In genomic region chr6:33923571-33923970, GRCm38 (mm10) we compare ENCODE assay signal across 27 mouse cellular contexts.
DNase-seq lines count a peak whose midpoint lies in the region; ATAC-seq lines count a peak whose summit lies in the region.
"Had no signal": no experiment of that assay in that cellular context is flagged by ENCODE, and none has a peak within 500 bp of the region (broad histone marks: within the 10 kb centered on the region; RNA-seq: fewer than 3 reads in every experiment).

No protein-coding gene starts in this region.

- intact Hi-C loops in left cerebral cortex, postnatal 4 days (cut with DNase I), result no loop called here

- H3K9ac ChIP-seq in forebrain, embryonic 15.5 days (replicated peaks), result no peak overlapping the region
- H3K9ac ChIP-seq in forebrain, embryonic 13.5 days, result no peak overlapping the region
- H3K9ac ChIP-seq: embryonic facial prominence, embryonic 15.5 days; heart, embryonic 13.5 days; limb, embryonic 12.5 days; liver, embryonic 15.5 days; lung, embryonic 14.5 days; neural tube, embryonic 12.5 days had no signal

- peaks cover 5% of the 10 kb centered on the region; the same call in 1 of the 2 replicates for H3K36me3 ChIP-seq in forebrain, embryonic 15.5 days
- peaks cover 2% of the 10 kb centered on the region; the same call in 1 of the 2 replicates for H3K36me3 ChIP-seq in forebrain, embryonic 13.5 days (ENCODE audit: poor library complexity, severe bottlenecking)
- H3K36me3 ChIP-seq: embryonic facial prominence, embryonic 10.5 days; limb, embryonic 12.5 days; liver, embryonic 15.5 days; neural tube, embryonic 12.5 days had no signal

- ATAC-seq in forebrain, embryonic 15.5 days (replicated peaks), result 0 out of 2 replicates have a peak, but pooled peaks have one; percentile 43
- ATAC-seq in forebrain, embryonic 13.5 days, result no peak
- ATAC-seq in activated CD4-positive, CD25-positive, alpha-beta regulatory T cell, adult 4 months, result no peak
- ATAC-seq: intestine, embryonic 16.5 days had no signal

- DNase-seq in adrenal gland, postnatal 10 days, result peak; percentile 4
- DNase-seq in adrenal gland, postnatal 4 days (ENCODE audit: low spot score in 2 of 2), result no peak
- peak; percentile 31 for DNase-seq in left cerebral cortex, postnatal 4 days
- no peak for DNase-seq in left cerebral cortex, adult 11 months (ENCODE audit: low spot score)
- DNase-seq: cerebellum, adult 11 months; cerebellum, adult 9-11 months; gastrocnemius, postnatal 10 days; heart, postnatal 10 days; kidney, adult 8-10 months; kidney, postnatal 10 days; layer of hippocampus, adult 9-11 months; lung, embryonic 14.5 days; lung, postnatal 14 days; midbrain, embryonic 14.5 days; right cerebral cortex, postnatal 4 days; thymus, adult 2 months; thymus, postnatal 36 days had no signal

- H3K9me3 ChIP-seq in forebrain, embryonic 15.5 days, result no peaks in the 10 kb centered on the region
- H3K9me3 ChIP-seq in forebrain, embryonic 13.5 days (replicated peaks), result no peaks in the 10 kb centered on the region
- H3K9me3 ChIP-seq: embryonic facial prominence, embryonic 10.5 days; embryonic facial prominence, embryonic 15.5 days; heart, embryonic 13.5 days; limb, embryonic 12.5 days; liver, embryonic 15.5 days; neural tube, embryonic 12.5 days had no signal

- peak overlapping the region; percentile 37 for H3K27ac ChIP-seq in forebrain, embryonic 15.5 days (replicated peaks)
- H3K27ac ChIP-seq in forebrain, embryonic 13.5 days, result no peak overlapping the region
- H3K27ac ChIP-seq: embryonic facial prominence, embryonic 10.5 days; embryonic facial prominence, embryonic 15.5 days; heart, embryonic 13.5 days; limb, embryonic 12.5 days; liver, embryonic 15.5 days; neural tube, embryonic 12.5 days had no signal

- H3K4me3 ChIP-seq in forebrain, embryonic 15.5 days, result no peak overlapping the region
- H3K4me3 ChIP-seq in forebrain, embryonic 13.5 days, result no peak overlapping the region
- H3K4me3 ChIP-seq: embryonic facial prominence, embryonic 10.5 days; embryonic facial prominence, embryonic 15.5 days; heart, embryonic 13.5 days; limb, embryonic 12.5 days; liver, embryonic 15.5 days; neural tube, embryonic 12.5 days had no signal

- no peak overlapping the region for H3K4me2 ChIP-seq in forebrain, embryonic 15.5 days (replicated peaks)
- H3K4me2 ChIP-seq in forebrain, embryonic 13.5 days, result no peak overlapping the region
- H3K4me2 ChIP-seq: embryonic facial prominence, embryonic 15.5 days; heart, embryonic 13.5 days; limb, embryonic 12.5 days; liver, embryonic 15.5 days; lung, embryonic 14.5 days; neural tube, embryonic 12.5 days had no signal

- WGBS in forebrain, embryonic 15.5 days, result 61% methylated on average over 2 of the region's 2 CpGs
- 69% methylated on average over 2 of the region's 2 CpGs for WGBS in forebrain, embryonic 13.5 days

- peaks cover 7% of the 10 kb centered on the region; the same call in 1 of the 2 replicates for H3K4me1 ChIP-seq in forebrain, embryonic 15.5 days
- peaks cover 11% of the 10 kb centered on the region; the same call in 1 of the 2 replicates for H3K4me1 ChIP-seq in forebrain, embryonic 13.5 days
- H3K4me1 ChIP-seq: embryonic facial prominence, embryonic 10.5 days; embryonic facial prominence, embryonic 15.5 days; heart, embryonic 13.5 days; limb, embryonic 12.5 days; liver, embryonic 15.5 days; neural tube, embryonic 12.5 days had no signal

- H3K27me3 ChIP-seq in forebrain, embryonic 15.5 days, result no peaks in the 10 kb centered on the region
- no peaks in the 10 kb centered on the region for H3K27me3 ChIP-seq in forebrain, embryonic 13.5 days
- H3K27me3 ChIP-seq: embryonic facial prominence, embryonic 15.5 days; heart, embryonic 13.5 days; limb, embryonic 12.5 days; liver, embryonic 15.5 days; neural tube, embryonic 12.5 days had no signal

Comparison
In these comparisons a context has a peak if more than half of its experiments do, and no peak if none do; other contexts are left out.
1. DNase-seq: peak in adrenal gland, postnatal 10 days (single experiment) and left cerebral cortex, postnatal 4 days (single experiment); none in adrenal gland, postnatal 4 days (0 of 2) and left cerebral cortex, adult 11 months (single experiment).